Mouse (Mus musculus): ENCODE measurements around the gene Olfr97. TPM values are rescaled to one million over a fixed set of nuclear protein-coding genes. Genes with fewer than 3 reads are reported as not detected.

Olfr97 gene
- polyA plus RNA-seq, 1 experiment from 2014 or later = not detected

- H3K4me2 ChIP-seq (replicated peaks) = no peak overlapping the region
- peaks cover 33% of the 10 kb centered on the region for H3K27me3 ChIP-seq
- no peak overlapping the region for H3K4me3 ChIP-seq
- H3K9ac ChIP-seq = no peak overlapping the region
- no peaks in the 10 kb centered on the region for H3K9me3 ChIP-seq
- no peak for ATAC-seq (ENCODE audit: low FRiP score, low read depth)
- H3K27ac ChIP-seq = no peak overlapping the region
- H3K4me1 ChIP-seq = no peaks in the 10 kb centered on the region; the same call in 1 of the 2 replicates
- H3K36me3 ChIP-seq = no peaks in the 10 kb centered on the region
These were observed 44.1 kb downstream of the Olfr97 start for GRCm38 (mm10) chr17:37193032-37193431.

GRCm38 (mm10) chr17:37190711-37191110, 46.4 kb downstream of the Olfr97 start:
- 49% methylated on average over 2 of the region's 2 CpGs for WGBS
- Histone ChIP-seq H3K9ac (no peak overlapping the region), H3K27me3 (peaks cover 11% of the 10 kb centered on the region), H3K27ac (no peak overlapping the region), H3K4me2 (replicated peaks) (no peak overlapping the region), H3K4me3 (no peak overlapping the region), H3K36me3 (no peaks in the 10 kb centered on the region), H3K4me1 (no peaks in the 10 kb centered on the region), H3K9me3 (no peaks in the 10 kb centered on the region)
- no peak for ATAC-seq (ENCODE audit: low FRiP score, low read depth)

- H3K27ac ChIP-seq = no peak overlapping the region
- H3K4me2 ChIP-seq (replicated peaks) = no peak overlapping the region
- no peaks in the 10 kb centered on the region for H3K9me3 ChIP-seq
- ATAC-seq (ENCODE audit: low FRiP score, low read depth) = no peak
- H3K9ac ChIP-seq = no peak overlapping the region
- H3K36me3 ChIP-seq = no peaks in the 10 kb centered on the region
- H3K27me3 ChIP-seq = no peaks in the 10 kb centered on the region
- no peaks in the 10 kb centered on the region for H3K4me1 ChIP-seq
- H3K4me3 ChIP-seq = no peak overlapping the region
- WGBS = 45% methylated on average over 6 of the region's 6 CpGs
These were observed 51.7 kb downstream of the Olfr97 start for GRCm38 (mm10) chr17:37185474-37185873.

Other genes with a start within 250 kb of the Olfr97 start
- gene H2-M5, start 247.8 kb downstream of the Olfr97 start, polyA plus RNA-seq (2015; fragmentation: Nextera tagmentation; extraction: Ambion mirVana) = 1.3 TPM in 2 replicates
- gene Zfp57, start 236.2 kb downstream of the Olfr97 start, polyA plus RNA-seq (2015; fragmentation: Nextera tagmentation; extraction: Ambion mirVana) = 136 and 138 TPM in 2 replicates
- 0.18 and 0.22 TPM in 2 replicates for gene Mog, start 213.9 kb downstream of the Olfr97 start, polyA plus RNA-seq (2015; fragmentation: Nextera tagmentation; extraction: Ambion mirVana)
- gene Gabbr1, start 191.4 kb downstream of the Olfr97 start, polyA plus RNA-seq (2015; fragmentation: Nextera tagmentation; extraction: Ambion mirVana) = 13.3 and 15.2 TPM in 2 replicates
- gene Olfr90, start 148.8 kb downstream of the Olfr97 start, polyA plus RNA-seq (2015; fragmentation: Nextera tagmentation; extraction: Ambion mirVana) = 0.09 TPM in 1 of 2 replicates, not detected in the other
- not detected in 2 replicates for gene Olfr91, start 139.1 kb downstream of the Olfr97 start, polyA plus RNA-seq (2015; fragmentation: Nextera tagmentation; extraction: Ambion mirVana)
- not detected in 2 replicates for gene Olfr92, start 117.2 kb downstream of the Olfr97 start, polyA plus RNA-seq (2015; fragmentation: Nextera tagmentation; extraction: Ambion mirVana)
- not detected in 2 replicates for gene Olfr93, start 75.8 kb downstream of the Olfr97 start, polyA plus RNA-seq (2015; fragmentation: Nextera tagmentation; extraction: Ambion mirVana)
- not detected in 2 replicates for gene Ubd, start 43.4 kb downstream of the Olfr97 start, polyA plus RNA-seq (2015; fragmentation: Nextera tagmentation; extraction: Ambion mirVana)
- not detected in 2 replicates for gene Olfr94, start 36.3 kb downstream of the Olfr97 start, polyA plus RNA-seq (2015; fragmentation: Nextera tagmentation; extraction: Ambion mirVana)
- gene Olfr95, start 24.2 kb downstream of the Olfr97 start, polyA plus RNA-seq (2015; fragmentation: Nextera tagmentation; extraction: Ambion mirVana) = not detected in 2 replicates
- gene Olfr96, start 17.2 kb downstream of the Olfr97 start, polyA plus RNA-seq (2015; fragmentation: Nextera tagmentation; extraction: Ambion mirVana) = not detected in 2 replicates
- not detected in 2 replicates for gene Olfr98, start 26.4 kb upstream of the Olfr97 start, polyA plus RNA-seq (2015; fragmentation: Nextera tagmentation; extraction: Ambion mirVana)
- gene H2-M3, start 32.9 kb upstream of the Olfr97 start, polyA plus RNA-seq (2015; fragmentation: Nextera tagmentation; extraction: Ambion mirVana) = 1.8 and 2.0 TPM in 2 replicates
- not detected in 2 replicates for gene Olfr99, start 46.1 kb upstream of the Olfr97 start, polyA plus RNA-seq (2015; fragmentation: Nextera tagmentation; extraction: Ambion mirVana)
- gene Olfr101, start 67.0 kb upstream of the Olfr97 start, polyA plus RNA-seq (2015; fragmentation: Nextera tagmentation; extraction: Ambion mirVana) = not detected in 2 replicates
- gene Olfr102, start 79.7 kb upstream of the Olfr97 start, polyA plus RNA-seq (2015; fragmentation: Nextera tagmentation; extraction: Ambion mirVana) = not detected in 2 replicates
- gene Olfr103, start 102.4 kb upstream of the Olfr97 start, polyA plus RNA-seq (2015; fragmentation: Nextera tagmentation; extraction: Ambion mirVana) = not detected in 2 replicates
- not detected in 2 replicates for gene Olfr104-ps, start 122.3 kb upstream of the Olfr97 start, polyA plus RNA-seq (2015; fragmentation: Nextera tagmentation; extraction: Ambion mirVana)
- gene Olfr105-ps, start 141.7 kb upstream of the Olfr97 start, polyA plus RNA-seq (2015; fragmentation: Nextera tagmentation; extraction: Ambion mirVana) = not detected in 2 replicates
- gene Olfr106-ps, start 153.1 kb upstream of the Olfr97 start, polyA plus RNA-seq (2015; fragmentation: Nextera tagmentation; extraction: Ambion mirVana) = not detected in 2 replicates
- 0.04 TPM in 1 of 2 replicates, not detected in the other for gene Olfr107, start 161.9 kb upstream of the Olfr97 start, polyA plus RNA-seq (2015; fragmentation: Nextera tagmentation; extraction: Ambion mirVana)
- gene Olfr108, start 208.2 kb upstream of the Olfr97 start, polyA plus RNA-seq (2015; fragmentation: Nextera tagmentation; extraction: Ambion mirVana) = not detected in 2 replicates
- gene Olfr109, start 221.6 kb upstream of the Olfr97 start, polyA plus RNA-seq (2015; fragmentation: Nextera tagmentation; extraction: Ambion mirVana) = not detected in 2 replicates
- not detected in 2 replicates for gene H2-M2, start 246.2 kb upstream of the Olfr97 start, polyA plus RNA-seq (2015; fragmentation: Nextera tagmentation; extraction: Ambion mirVana)